ENCODE assay signal across 17 mouse cellular contexts in genomic region chr5:101937909-101938596, GRCm38 (mm10).
DNase-seq lines count a peak whose midpoint lies in the region; ATAC-seq and TF ChIP-seq lines count a peak whose summit lies in the region.
"Had no signal": no experiment of that assay in that cellular context is flagged by ENCODE, and none has a peak within 500 bp of the region (broad histone marks: within the 10 kb centered on the region; RNA-seq: fewer than 3 reads in every experiment).

No protein-coding gene starts in this region.

- peak; percentile 14 to 31 for DNase-seq in spleen, adult 2 months (ENCODE audit: low read depth in 1 of 2, low spot score in 2 of 2)
- no peak for DNase-seq in spleen, postnatal 4 days (ENCODE audit: low spot score in 2 of 2)
- peak; percentile 18 for DNase-seq in R1 (ENCODE audit: low read depth, low spot score)
- peak; percentile 65 for DNase-seq in splenic B cell, adult 2 months (ENCODE audit: low read depth, low spot score)
- no peak for DNase-seq in yolk sac, embryonic 10.5 days (ENCODE audit: low spot score)
- DNase-seq: adrenal gland, postnatal 14 days; cerebellum, postnatal 36 days; kidney, adult 18-20 months; right cerebral cortex, postnatal 25 days had no signal

- H3K4me3 ChIP-seq in spleen, adult 2 months (ENCODE audit: extremely low read depth, insufficient read depth, insufficient read length) = no peak overlapping the region
- H3K4me3 ChIP-seq in lung, embryonic 15.5 days = no peak overlapping the region
- H3K4me3 ChIP-seq in midbrain, embryonic 16.5 days (ENCODE audit: low read depth, low read length) = no peak overlapping the region
- H3K4me3 ChIP-seq: embryonic facial prominence, embryonic 12.5 days; heart, embryonic 10.5 days; hindbrain, embryonic 10.5 days; liver, embryonic 12.5 days; myocyte; stomach, embryonic 15.5 days had no signal

- no peaks in the 10 kb centered on the region for H3K36me3 ChIP-seq in spleen, adult 2 months (ENCODE audit: control insufficient read depth, insufficient read depth, low read length)
- peaks cover 46% of the 10 kb centered on the region for H3K36me3 ChIP-seq in lung, embryonic 15.5 days
- no peaks in the 10 kb centered on the region for H3K36me3 ChIP-seq in splenic B cell, adult 2 months (ENCODE audit: control insufficient read depth, insufficient read depth, low read length, poor library complexity, severe bottlenecking)
- peaks cover 42% of the 10 kb centered on the region for H3K36me3 ChIP-seq in midbrain, embryonic 16.5 days (ENCODE audit: control insufficient read depth, insufficient read depth, low read length)

- H3K4me2 ChIP-seq in lung, embryonic 15.5 days = no peak overlapping the region
- H3K4me2 ChIP-seq in midbrain, embryonic 16.5 days (ENCODE audit: low read length) = no peak overlapping the region
- H3K4me2 ChIP-seq: embryonic facial prominence, embryonic 12.5 days; liver, embryonic 12.5 days; stomach, embryonic 15.5 days had no signal

- peaks cover 3% of the 10 kb centered on the region; the same call in 1 of the 2 replicates for H3K4me1 ChIP-seq in spleen, adult 2 months (ENCODE audit: control insufficient read depth, insufficient read depth, insufficient read length)
- peaks cover 10% of the 10 kb centered on the region for H3K4me1 ChIP-seq in lung, embryonic 15.5 days
- no peaks in the 10 kb centered on the region; the same call in 1 of the 2 replicates for H3K4me1 ChIP-seq in midbrain, embryonic 16.5 days (ENCODE audit: control insufficient read depth, insufficient read depth, low read length)
- H3K4me1 ChIP-seq: embryonic facial prominence, embryonic 12.5 days; liver, embryonic 12.5 days had no signal

- TF ChIP-seq CTCF in spleen, adult 2 months (IDR thresholded peaks at IDR 0.05; ENCODE audit: extremely low read depth, insufficient read depth, insufficient read length, insufficient replicate concordance) = no peak

- no peak for TF ChIP-seq POLR2A in spleen, adult 2 months (IDR thresholded peaks at IDR 0.05; ENCODE audit: low read depth, low read length)

- no peaks in the 10 kb centered on the region for H3K9me3 ChIP-seq in lung, embryonic 15.5 days
- H3K9me3 ChIP-seq in midbrain, embryonic 16.5 days (replicated peaks; ENCODE audit: control insufficient read depth, low read length, poor library complexity, severe bottlenecking) = no peaks in the 10 kb centered on the region
- H3K9me3 ChIP-seq: embryonic facial prominence, embryonic 12.5 days; heart, embryonic 10.5 days; hindbrain, embryonic 10.5 days; liver, embryonic 12.5 days; stomach, embryonic 15.5 days had no signal

- no peak for ATAC-seq in lung, embryonic 15.5 days (ENCODE audit: borderline replicate concordance, extremely low read depth, low FRiP score, low TSS enrichment)
- no peak for ATAC-seq in midbrain, embryonic 16.5 days
- ATAC-seq: liver, embryonic 12.5 days had no signal

- no peak overlapping the region for H3K27ac ChIP-seq in spleen, adult 2 months (ENCODE audit: insufficient read depth, low read length)
- peak overlapping the region; percentile 43 for H3K27ac ChIP-seq in lung, embryonic 15.5 days
- no peak overlapping the region for H3K27ac ChIP-seq in midbrain, embryonic 16.5 days (ENCODE audit: low read length)
- H3K27ac ChIP-seq: embryonic facial prominence, embryonic 12.5 days; heart, embryonic 10.5 days; hindbrain, embryonic 10.5 days; liver, embryonic 12.5 days had no signal

- 48% methylated on average over 13 of the region's 13 CpGs for WGBS in spleen, adult 2 months
- WGBS in lung, embryonic 15.5 days = 68% methylated on average over 13 of the region's 13 CpGs
- WGBS in midbrain, embryonic 16.5 days = 93% methylated on average over 13 of the region's 13 CpGs

- H3K27me3 ChIP-seq in spleen, adult 2 months (ENCODE audit: control insufficient read depth, insufficient read depth, low read length) = no peaks in the 10 kb centered on the region
- H3K27me3 ChIP-seq in lung, embryonic 15.5 days = no peaks in the 10 kb centered on the region
- H3K27me3 ChIP-seq in splenic B cell, adult 2 months (ENCODE audit: control insufficient read depth, insufficient read depth, low read length, poor library complexity, severe bottlenecking) = no peaks in the 10 kb centered on the region
- H3K27me3 ChIP-seq in midbrain, embryonic 16.5 days (ENCODE audit: control insufficient read depth, insufficient read depth, low read depth, low read length) = no peaks in the 10 kb centered on the region
- H3K27me3 ChIP-seq: embryonic facial prominence, embryonic 12.5 days; liver, embryonic 12.5 days; stomach, embryonic 15.5 days had no signal

- no peak overlapping the region for H3K9ac ChIP-seq in lung, embryonic 15.5 days
- no peak overlapping the region for H3K9ac ChIP-seq in midbrain, embryonic 16.5 days (ENCODE audit: low read depth, low read length)
- H3K9ac ChIP-seq: embryonic facial prominence, embryonic 12.5 days; liver, embryonic 12.5 days; stomach, embryonic 15.5 days had no signal

Comparison
In these comparisons a context has a peak if more than half of its experiments do, and no peak if none do; other contexts are left out.
1. DNase-seq: peak in spleen, adult 2 months (2 of 2), R1 (single experiment) and splenic B cell, adult 2 months (single experiment); none in spleen, postnatal 4 days (0 of 2) and yolk sac, embryonic 10.5 days (single experiment).